Mouse (Mus musculus): ENCODE measurements around the gene Pard3. TPM values are rescaled to one million over a fixed set of nuclear protein-coding genes. Genes with fewer than 3 reads are reported as not detected.

Gene Pard3
- polyA plus RNA-seq, 1 experiment, result 58.8 TPM

DNA sequence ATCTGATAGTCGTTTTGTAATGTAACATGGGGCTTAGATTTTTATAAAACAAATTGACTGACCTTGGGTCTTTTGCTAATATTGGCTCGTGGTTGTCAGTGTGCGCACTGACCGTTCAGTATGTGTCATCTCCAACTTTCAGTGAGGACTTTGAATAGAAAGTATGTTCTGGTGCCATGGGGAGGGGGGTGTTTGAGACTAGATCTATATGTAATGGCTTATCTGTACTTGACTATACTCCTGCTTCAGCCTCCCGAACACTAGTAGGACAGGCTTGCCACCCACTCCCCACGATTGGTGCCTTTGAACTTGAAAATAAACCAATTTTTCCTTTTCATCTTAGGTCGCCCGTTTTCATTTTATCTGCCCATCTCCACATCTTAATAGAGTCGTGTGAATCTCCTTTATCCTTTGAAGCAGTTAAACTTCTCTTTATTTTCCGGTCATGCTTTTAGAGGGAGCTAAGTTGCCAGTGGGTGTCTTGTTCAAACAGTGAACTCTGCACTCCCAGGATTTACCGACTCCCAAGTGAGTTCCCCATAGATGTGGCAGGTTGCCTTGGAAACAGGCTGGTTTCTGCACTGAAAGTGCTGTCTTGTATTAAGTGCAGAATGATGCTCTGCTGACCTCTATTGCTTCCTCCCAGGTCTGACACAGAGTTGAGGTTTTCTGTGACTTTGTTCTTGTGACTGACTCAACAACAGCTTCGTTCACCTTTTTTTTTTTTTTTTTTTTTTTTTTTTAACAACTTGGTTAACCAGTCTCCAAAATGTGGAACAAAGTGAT lies 204.7 kb downstream of the Pard3 start:
- DNase-seq, result no peak
- WGBS, result 65% methylated on average over 12 of the region's 12 CpGs
- no peaks in the 10 kb centered on the region; the same call in 1 of the 2 replicates for H3K4me1 ChIP-seq (ENCODE audit: control insufficient read depth, insufficient read depth, low read length)
- no peak for TF ChIP-seq POLR2A (IDR thresholded peaks at IDR 0.05; ENCODE audit: borderline replicate concordance, extremely low read depth, low read depth, low read length)
- TF ChIP-seq CTCF (IDR thresholded peaks at IDR 0.05; ENCODE audit: insufficient read depth, low read length), result no peak
- no peak overlapping the region for H3K4me3 ChIP-seq (replicated peaks; ENCODE audit: extremely low read depth, low read depth, low read length)

DNA sequence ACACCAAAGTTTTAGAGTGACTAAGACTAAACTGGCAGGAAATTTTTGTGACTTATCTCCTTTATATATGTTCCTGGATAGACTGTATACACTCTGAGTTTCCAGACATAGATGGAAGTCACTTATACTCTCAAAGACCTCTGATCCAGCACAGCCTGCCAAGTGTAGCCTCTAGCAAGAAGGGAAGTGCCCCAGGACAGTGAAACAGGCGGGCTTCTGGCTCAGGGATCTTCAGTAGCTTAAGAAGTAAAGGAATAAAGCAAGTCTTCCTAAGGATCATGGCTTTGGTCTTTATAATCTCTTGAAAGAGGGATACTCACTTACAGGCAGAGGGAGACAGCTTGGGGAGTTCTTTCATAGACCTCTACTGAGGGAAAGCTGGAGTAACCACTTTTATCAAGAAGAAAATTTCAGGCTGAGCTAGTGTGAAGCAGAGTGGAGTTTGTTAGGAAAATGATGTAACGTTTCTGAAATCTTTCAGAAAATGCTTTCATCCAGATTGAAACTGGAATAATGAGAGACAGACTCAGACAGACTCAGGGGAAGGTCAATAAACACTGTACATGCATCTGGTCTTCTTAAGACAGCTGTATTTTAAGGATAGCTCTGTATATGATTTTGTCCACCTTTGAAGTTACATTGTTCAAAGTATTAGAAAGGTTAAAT lies 205.5 kb downstream of the Pard3 start:
- no peak overlapping the region for H3K4me3 ChIP-seq (replicated peaks; ENCODE audit: extremely low read depth, low read depth, low read length)
- H3K4me1 ChIP-seq (ENCODE audit: control insufficient read depth, insufficient read depth, low read length), result no peaks in the 10 kb centered on the region; the same call in 1 of the 2 replicates
- no peak for TF ChIP-seq CTCF (IDR thresholded peaks at IDR 0.05; ENCODE audit: insufficient read depth, low read length)
- TF ChIP-seq POLR2A (IDR thresholded peaks at IDR 0.05; ENCODE audit: borderline replicate concordance, extremely low read depth, low read depth, low read length), result no peak
- 67% methylated on average over 2 of the region's 2 CpGs for WGBS
- DNase-seq, result no peak

DNA sequence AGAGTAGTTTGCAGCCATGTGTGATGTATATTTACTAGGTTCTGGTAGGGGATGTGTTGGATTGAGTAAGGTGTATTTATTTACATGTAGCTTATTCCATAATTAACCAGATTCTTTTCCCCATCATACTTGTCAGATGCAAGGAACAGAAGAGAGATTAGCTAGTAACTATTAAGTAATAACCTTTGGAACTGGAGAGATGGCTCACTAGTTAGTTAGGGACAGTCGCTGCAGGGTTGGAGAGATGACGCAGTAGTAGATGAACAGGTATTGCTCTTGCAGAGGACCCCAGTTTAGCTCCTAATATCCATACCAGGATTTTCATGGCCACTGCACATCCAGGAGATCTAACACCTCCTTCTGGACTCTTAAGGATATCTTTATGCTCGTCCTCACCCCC lies 207.5 kb downstream of the Pard3 start:
- no peaks in the 10 kb centered on the region for H3K4me1 ChIP-seq (ENCODE audit: control insufficient read depth, insufficient read depth, low read length)
- DNase-seq, result no peak
- TF ChIP-seq POLR2A (IDR thresholded peaks at IDR 0.05; ENCODE audit: borderline replicate concordance, extremely low read depth, low read depth, low read length) (no peak), CTCF (IDR thresholded peaks at IDR 0.05; ENCODE audit: insufficient read depth, low read length) (no peak)
- WGBS, result 97% methylated on average over 3 of the region's 3 CpGs
- no peak overlapping the region for H3K4me3 ChIP-seq (replicated peaks; ENCODE audit: extremely low read depth, low read depth, low read length)

DNA sequence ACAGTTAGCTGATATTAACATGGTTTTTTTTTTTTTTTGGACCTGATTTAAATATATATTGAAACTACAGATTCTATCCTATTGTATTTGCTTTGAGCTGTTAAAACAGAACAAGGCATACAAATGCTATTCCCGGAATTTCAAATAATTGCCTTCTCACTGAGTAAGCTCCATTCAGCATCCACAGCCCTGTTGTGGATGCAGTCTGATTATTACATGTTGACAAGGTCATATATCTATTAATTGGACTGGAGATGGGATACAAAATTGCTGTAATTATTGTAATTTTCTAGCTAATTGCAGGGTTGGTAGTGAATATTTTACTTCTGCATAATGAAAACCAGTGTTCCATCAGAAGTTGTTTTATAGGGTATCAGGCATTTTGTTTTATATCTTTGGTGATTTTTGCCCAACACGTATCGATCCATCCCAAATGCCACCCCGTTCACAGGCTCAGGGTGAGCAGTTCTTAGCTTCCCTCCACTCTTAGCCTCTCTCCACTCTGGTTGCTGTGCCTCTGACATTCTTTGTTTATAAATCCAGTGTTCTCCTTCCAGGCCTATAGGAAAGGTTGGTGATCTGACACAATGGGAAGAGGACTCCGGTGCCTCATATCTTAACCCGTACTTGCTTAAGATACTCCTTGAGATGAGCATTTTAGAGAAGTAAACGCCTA lies 216.7 kb downstream of the Pard3 start:
- H3K4me1 ChIP-seq (ENCODE audit: control insufficient read depth, insufficient read depth, low read length), result no peaks in the 10 kb centered on the region
- WGBS, result 91% methylated on average over 7 of the region's 7 CpGs
- no peak for TF ChIP-seq CTCF (IDR thresholded peaks at IDR 0.05; ENCODE audit: insufficient read depth, low read length)
- TF ChIP-seq POLR2A (IDR thresholded peaks at IDR 0.05; ENCODE audit: borderline replicate concordance, extremely low read depth, low read depth, low read length), result no peak

DNA sequence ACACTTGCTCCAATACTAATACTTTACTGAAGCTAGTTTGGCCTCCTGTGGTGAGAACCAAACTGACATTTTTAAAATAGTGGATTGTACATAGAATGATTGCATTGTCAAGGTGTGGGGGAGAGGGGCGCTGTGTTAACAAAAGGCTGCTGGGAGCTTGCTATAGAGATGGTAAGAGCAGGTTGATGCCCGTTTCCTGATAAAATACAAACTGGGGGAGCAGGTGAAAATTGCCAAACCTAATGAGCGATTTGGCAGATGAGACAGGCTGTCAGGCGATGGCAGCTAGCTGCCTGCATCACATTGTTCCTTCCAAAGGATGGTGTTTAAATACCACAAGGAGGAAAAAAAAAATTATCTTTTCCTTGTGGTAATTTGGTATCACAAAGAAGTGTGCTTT lies 217.3 kb downstream of the Pard3 start:
- no peaks in the 10 kb centered on the region for H3K4me1 ChIP-seq (ENCODE audit: control insufficient read depth, insufficient read depth, low read length)
- WGBS, result 94% methylated on average over 4 of the region's 4 CpGs
- DNase-seq, result no peak
- TF ChIP-seq CTCF (IDR thresholded peaks at IDR 0.05; ENCODE audit: insufficient read depth, low read length), result no peak
- H3K4me3 ChIP-seq (replicated peaks; ENCODE audit: extremely low read depth, low read depth, low read length), result no peak overlapping the region

More for the DNA sequence above, 216.7 kb downstream of the Pard3 start:
- H3K4me3 ChIP-seq (replicated peaks; ENCODE audit: extremely low read depth, low read depth, low read length), result no peak overlapping the region
- no peak for DNase-seq

DNA sequence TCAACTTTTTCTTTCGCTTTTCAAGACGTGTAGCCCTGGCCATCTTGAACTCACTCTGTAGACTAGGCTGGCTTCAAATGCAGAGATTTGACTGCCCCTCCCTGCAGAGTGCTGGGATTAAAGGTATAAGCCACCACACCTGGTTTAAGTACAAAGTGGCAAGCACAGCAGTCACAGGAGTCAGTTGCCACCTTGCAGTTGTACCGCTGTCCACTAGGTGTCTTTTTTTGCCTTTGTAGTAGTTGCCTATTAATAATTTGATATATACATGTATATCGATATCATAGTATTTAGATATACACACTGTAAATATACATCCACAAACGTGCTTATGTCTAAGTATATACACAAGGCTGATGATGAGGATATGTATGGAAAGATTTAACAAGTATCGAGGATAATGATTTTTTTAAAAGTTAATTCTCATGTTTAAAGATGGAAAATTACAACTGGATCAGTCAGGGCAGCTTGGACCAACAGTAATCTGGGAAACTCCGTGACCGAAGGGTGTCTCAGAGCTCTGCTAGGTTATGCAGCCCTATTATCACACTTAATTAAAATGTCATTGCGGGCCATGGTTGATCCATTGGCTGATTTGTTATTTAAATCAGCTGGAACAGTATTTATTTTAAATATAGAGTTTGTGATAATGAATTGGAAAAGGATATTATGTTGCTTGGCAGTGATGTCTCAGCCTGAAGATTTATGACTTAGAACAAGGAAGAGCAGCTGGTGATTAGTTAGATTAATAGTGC lies 220.9 kb downstream of the Pard3 start:
- H3K4me1 ChIP-seq (ENCODE audit: control insufficient read depth, insufficient read depth, low read length), result no peaks in the 10 kb centered on the region
- 78% methylated on average over 9 of the region's 9 CpGs for WGBS
- no peak for TF ChIP-seq POLR2A (IDR thresholded peaks at IDR 0.05; ENCODE audit: borderline replicate concordance, extremely low read depth, low read depth, low read length)
- no peak for TF ChIP-seq CTCF (IDR thresholded peaks at IDR 0.05; ENCODE audit: insufficient read depth, low read length)
- no peak for DNase-seq
- no peak overlapping the region for H3K4me3 ChIP-seq (replicated peaks; ENCODE audit: extremely low read depth, low read depth, low read length)

DNA sequence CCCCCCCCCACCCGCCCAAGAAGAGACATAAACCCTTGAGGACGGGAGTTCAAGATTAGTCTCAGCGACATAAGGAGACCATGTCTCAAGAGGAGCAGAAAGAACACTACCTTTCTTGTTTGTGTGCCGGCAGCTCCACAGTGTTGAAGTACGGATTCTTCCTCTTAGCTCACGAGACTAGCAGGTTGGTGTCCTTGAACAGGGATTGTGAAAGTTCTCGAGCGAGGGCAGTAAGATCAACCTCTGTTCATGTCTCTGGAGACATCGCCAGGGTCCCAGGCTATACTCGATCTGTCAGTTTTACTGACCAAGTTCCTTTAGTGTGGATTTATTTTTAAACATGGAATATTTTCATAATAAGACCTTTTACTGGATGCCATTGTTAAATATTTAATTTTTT lies 224.1 kb downstream of the Pard3 start:
- Histone ChIP-seq H3K4me3 (replicated peaks; ENCODE audit: extremely low read depth, low read depth, low read length) (no peak overlapping the region), H3K4me1 (ENCODE audit: control insufficient read depth, insufficient read depth, low read length) (no peaks in the 10 kb centered on the region; the same call in 1 of the 2 replicates)
- TF ChIP-seq CTCF (IDR thresholded peaks at IDR 0.05; ENCODE audit: insufficient read depth, low read length) (no peak), POLR2A (IDR thresholded peaks at IDR 0.05; ENCODE audit: borderline replicate concordance, extremely low read depth, low read depth, low read length) (no peak)
- 75% methylated on average over 10 of the region's 10 CpGs for WGBS
- no peak for DNase-seq

DNA sequence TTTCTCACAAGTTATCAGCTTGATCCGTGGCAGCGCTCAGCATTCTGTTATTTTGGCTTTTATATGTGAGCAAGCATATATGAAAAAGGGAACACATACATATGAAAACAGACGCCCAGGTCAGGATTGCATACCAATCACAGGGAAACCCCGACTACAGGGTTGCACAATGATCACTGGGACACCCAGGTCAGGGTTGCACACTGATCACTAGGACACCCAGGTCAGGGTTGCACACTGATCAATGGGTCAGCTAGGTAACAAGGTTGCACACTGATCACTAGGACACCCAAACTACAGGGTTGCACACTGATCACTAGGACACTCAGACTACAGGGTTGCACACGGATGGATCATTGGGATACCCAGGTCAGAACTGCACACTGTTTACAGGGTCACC lies 228.6 kb downstream of the Pard3 start:
- DNase-seq, result no peak
- 85% methylated on average over 5 of the region's 5 CpGs for WGBS
- TF ChIP-seq CTCF (IDR thresholded peaks at IDR 0.05; ENCODE audit: insufficient read depth, low read length) (no peak), POLR2A (IDR thresholded peaks at IDR 0.05; ENCODE audit: borderline replicate concordance, extremely low read depth, low read depth, low read length) (no peak)
- H3K4me3 ChIP-seq (replicated peaks; ENCODE audit: extremely low read depth, low read depth, low read length), result no peak overlapping the region
- H3K4me1 ChIP-seq (ENCODE audit: control insufficient read depth, insufficient read depth, low read length), result no peaks in the 10 kb centered on the region; the same call in 1 of the 2 replicates

All from lung, adult 2 months (tissue).